Mouse (Mus musculus) embryonic fibroblast, embryonic 13.5 days (primary cell): ENCODE results near the gene Il9r.

Experiments
- CTCF ChIP-seq: IDR thresholded peaks from 2 replicates; pipeline ENCODE4 v1.5.1; 2011; ENCODE audit warnings: mild to moderate bottlenecking, control low read depth, low read length, moderate library complexity, borderline replicate concordance; ENCODE audit not compliant: insufficient read depth
- POLR2A ChIP-seq: IDR thresholded peaks from 2 replicates; pipeline ENCODE4 v1.6.1; 2011; ENCODE audit warnings: low read depth, mild to moderate bottlenecking, control low read depth, low read length, moderate library complexity

- no peak for TF ChIP-seq CTCF
- no peak for TF ChIP-seq POLR2A
Measured at GRCm38 (mm10) chr11:32153216-32153615, 46.9 kb downstream of the Il9r start.
